Mouse (Mus musculus) neural tube, embryonic 15.5 days (tissue): ENCODE data around the gene Rpl7a. TPM values are rescaled to one million over a fixed set of nuclear protein-coding genes. Genes with fewer than 3 reads are reported as not detected.

Source experiments
- polyA plus RNA-seq: library from polyadenylated mRNA; unstranded; fragments of >200 nt; fragmentation: Nextera tagmentation; extraction: Ambion mirVana; gene quantifications from 2 replicates; pipeline ENCODE4 v1.2.1, GENCODE M21; 2015

Gene Rpl7a
- polyA plus RNA-seq, 1 experiment from 2014 or later: 385 TPM

Other genes starting within 250 kb of the Rpl7a start
- gene Lcn4, start 239.5 kb upstream of the Rpl7a start, polyA plus RNA-seq: not detected in 2 replicates
- gene Abo, start 45.8 kb upstream of the Rpl7a start, polyA plus RNA-seq: not detected in 2 replicates
- gene Surf6, start 7.9 kb upstream of the Rpl7a start, polyA plus RNA-seq: 29.4 and 32.2 TPM in 2 replicates
- gene Med22, start 87 bp upstream of the Rpl7a start, polyA plus RNA-seq: 95.7 and 108 TPM in 2 replicates
- gene Surf2, start 5.6 kb downstream of the Rpl7a start, polyA plus RNA-seq: 56.6 and 58.4 TPM in 2 replicates
- 89.2 and 97.5 TPM in 2 replicates for gene Surf1, start 5.8 kb downstream of the Rpl7a start, polyA plus RNA-seq
- gene Surf4, start 23.2 kb downstream of the Rpl7a start, polyA plus RNA-seq: 110 and 126 TPM in 2 replicates
- 0.13 and 0.61 TPM in 2 replicates for gene Stkld1, start 23.3 kb downstream of the Rpl7a start, polyA plus RNA-seq
- gene Rexo4, start 53.6 kb downstream of the Rpl7a start, polyA plus RNA-seq: 38.0 and 39.2 TPM in 2 replicates
- 0.09 TPM in 1 of 2 replicates, not detected in the other for gene Adamts13, start 62.7 kb downstream of the Rpl7a start, polyA plus RNA-seq
- 98.5 and 103 TPM in 2 replicates for gene Cacfd1, start 99.2 kb downstream of the Rpl7a start, polyA plus RNA-seq
- 17.2 and 20.0 TPM in 2 replicates for gene Slc2a6, start 117.2 kb downstream of the Rpl7a start, polyA plus RNA-seq
- 2.5 and 3.4 TPM in 2 replicates for gene Mymk, start 161.4 kb downstream of the Rpl7a start, polyA plus RNA-seq
- 7.2 and 7.7 TPM in 2 replicates for gene Adamtsl2, start 168.6 kb downstream of the Rpl7a start, polyA plus RNA-seq
- 10.1 and 10.3 TPM in 2 replicates for gene Fam163b, start 231.7 kb downstream of the Rpl7a start, polyA plus RNA-seq